Comparison of ENCODE assay signal across 23 mouse cellular contexts in genomic region chr2:134544321-134545065, GRCm38 (mm10). TPM values are rescaled to one million over a fixed set of nuclear protein-coding genes. Genes with fewer than 3 reads are reported as not detected.
DNase-seq lines count a peak whose midpoint lies in the region; ATAC-seq and TF ChIP-seq lines count a peak whose summit lies in the region.
"Had no signal": no experiment of that assay in that cellular context is flagged by ENCODE, and none has a peak within 500 bp of the region (broad histone marks: within the 10 kb centered on the region; RNA-seq: fewer than 3 reads in every experiment).

No protein-coding gene starts in this region.

- H3K27me3 ChIP-seq in forebrain, embryonic 14.5 days (replicated peaks; ENCODE audit: control insufficient read depth, insufficient read depth, low read length): no peaks in the 10 kb centered on the region
- no peaks in the 10 kb centered on the region for H3K27me3 ChIP-seq in forebrain, embryonic 12.5 days
- H3K27me3 ChIP-seq in myocyte (ENCODE audit: control insufficient read depth, insufficient read depth, insufficient read length): no peaks in the 10 kb centered on the region
- H3K27me3 ChIP-seq in limb, embryonic 10.5 days (ENCODE audit: low read depth, poor library complexity, severe bottlenecking): no peaks in the 10 kb centered on the region
- H3K27me3 ChIP-seq in kidney, embryonic 16.5 days (ENCODE audit: insufficient read depth, low read length): no peaks in the 10 kb centered on the region
- H3K27me3 ChIP-seq: CH12.LX; embryonic facial prominence, embryonic 13.5 days; hindbrain, embryonic 13.5 days had no signal

- H3K9ac ChIP-seq in forebrain, embryonic 14.5 days (ENCODE audit: low read length): no peak overlapping the region
- H3K9ac ChIP-seq in forebrain, embryonic 12.5 days: no peak overlapping the region
- H3K9ac ChIP-seq in kidney, embryonic 16.5 days (replicated peaks; ENCODE audit: low read length): no peak overlapping the region
- H3K9ac ChIP-seq: embryonic facial prominence, embryonic 13.5 days; hindbrain, embryonic 13.5 days had no signal

- H3K4me1 ChIP-seq in forebrain, embryonic 14.5 days (ENCODE audit: control insufficient read depth, insufficient read depth, low read length): no peaks in the 10 kb centered on the region
- no peaks in the 10 kb centered on the region for H3K4me1 ChIP-seq in forebrain, embryonic 12.5 days
- H3K4me1 ChIP-seq in limb, embryonic 10.5 days: no peaks in the 10 kb centered on the region; the same call in 1 of the 2 replicates
- H3K4me1 ChIP-seq in kidney, embryonic 16.5 days (ENCODE audit: insufficient read depth, low read length): no peaks in the 10 kb centered on the region
- H3K4me1 ChIP-seq: embryonic facial prominence, embryonic 13.5 days; hindbrain, embryonic 13.5 days had no signal

- no peaks in the 10 kb centered on the region for H3K9me3 ChIP-seq in forebrain, embryonic 14.5 days (replicated peaks; ENCODE audit: control insufficient read depth, low read length)
- no peaks in the 10 kb centered on the region for H3K9me3 ChIP-seq in forebrain, embryonic 12.5 days
- no peaks in the 10 kb centered on the region for H3K9me3 ChIP-seq in limb, embryonic 10.5 days (replicated peaks)
- no peaks in the 10 kb centered on the region for H3K9me3 ChIP-seq in kidney, embryonic 16.5 days (ENCODE audit: low read length)
- H3K9me3 ChIP-seq: embryonic facial prominence, embryonic 13.5 days; hindbrain, embryonic 13.5 days had no signal

- H3K36me3 ChIP-seq in forebrain, embryonic 14.5 days (ENCODE audit: control insufficient read depth, insufficient read depth, low read length): no peaks in the 10 kb centered on the region
- H3K36me3 ChIP-seq in forebrain, embryonic 12.5 days (replicated peaks): no peaks in the 10 kb centered on the region
- no peaks in the 10 kb centered on the region for H3K36me3 ChIP-seq in myocyte (ENCODE audit: control insufficient read depth, insufficient read depth)
- no peaks in the 10 kb centered on the region for H3K36me3 ChIP-seq in limb, embryonic 10.5 days
- H3K36me3 ChIP-seq in kidney, embryonic 16.5 days (ENCODE audit: insufficient read depth, low read length): no peaks in the 10 kb centered on the region
- H3K36me3 ChIP-seq: embryonic facial prominence, embryonic 13.5 days; hindbrain, embryonic 13.5 days had no signal

- TF ChIP-seq CTCF in brain, embryonic 14.5 days (IDR thresholded peaks at IDR 0.05; ENCODE audit: borderline replicate concordance, extremely low read depth, insufficient read depth, insufficient read length): no peak

- no peak overlapping the region for H3K27ac ChIP-seq in forebrain, embryonic 14.5 days (ENCODE audit: low read depth, low read length)
- no peak overlapping the region for H3K27ac ChIP-seq in forebrain, embryonic 12.5 days
- H3K27ac ChIP-seq in limb, embryonic 10.5 days: no peak overlapping the region
- no peak overlapping the region for H3K27ac ChIP-seq in kidney, embryonic 16.5 days (ENCODE audit: low read length)
- H3K27ac ChIP-seq: embryonic facial prominence, embryonic 13.5 days; gastrocnemius, adult 2 months; hindbrain, embryonic 13.5 days; hindbrain, postnatal 0 days had no signal

- no peaks in the 10 kb centered on the region for H3K79me2 ChIP-seq in myocyte (ENCODE audit: control insufficient read depth, insufficient read depth)

- TF ChIP-seq POLR2A in brain, embryonic 14.5 days (IDR thresholded peaks at IDR 0.05; ENCODE audit: borderline replicate concordance, extremely low read depth, insufficient read depth, insufficient read length, poor library complexity, severe bottlenecking): no peak
- no peak for TF ChIP-seq POLR2A in myocyte (IDR thresholded peaks at IDR 0.05; ENCODE audit: insufficient read length, low read depth)

- peak; percentile 20; the same call in 1 of the 2 replicates for ATAC-seq in forebrain, embryonic 14.5 days
- ATAC-seq in forebrain, embryonic 12.5 days (ENCODE audit: low FRiP score): no peak
- peak; percentile 56 to 62 for ATAC-seq in hematopoietic stem cell, adult 5-6 weeks (replicated peaks in 1 of 2; ENCODE audit: insufficient read depth in 1 of 2, low FRiP score in 2 of 2, low TSS enrichment in 1 of 2, low read depth in 1 of 2, poor library complexity in 2 of 2, severe bottlenecking in 2 of 2)
- ATAC-seq in kidney, embryonic 16.5 days (ENCODE audit: low FRiP score, low TSS enrichment): no peak
- ATAC-seq: hindbrain, postnatal 0 days had no signal

- DNase-seq in forebrain, embryonic 14.5 days (ENCODE audit: low spot score): peak; percentile 7
- DNase-seq in brain, embryonic 14.5 days (ENCODE audit: low read depth): peak; percentile 27
- DNase-seq in layer of hippocampus, adult 9-11 months: no peak
- no peak for DNase-seq in limb, embryonic 10.5 days (ENCODE audit: low spot score)
- DNase-seq: cerebellum, adult 11 months; cerebellum, adult 8-10 months; cerebellum, postnatal 14 days; gastrocnemius, adult 2 months; gastrocnemius, postnatal 25 days; heart, adult 11 months; heart, postnatal 10 days; heart, postnatal 4 days had no signal

- no peak overlapping the region for H3ac ChIP-seq in myocyte (ENCODE audit: control insufficient read depth, insufficient read length)

- no peak overlapping the region for H3K4me2 ChIP-seq in forebrain, embryonic 14.5 days (ENCODE audit: low read length)
- H3K4me2 ChIP-seq in forebrain, embryonic 12.5 days: no peak overlapping the region
- peak overlapping the region; percentile 70 for H3K4me2 ChIP-seq in myocyte (ENCODE audit: low read depth)
- no peak overlapping the region for H3K4me2 ChIP-seq in kidney, embryonic 16.5 days (replicated peaks; ENCODE audit: low read depth, low read length)
- H3K4me2 ChIP-seq: embryonic facial prominence, embryonic 13.5 days; hindbrain, embryonic 13.5 days had no signal

- H3K4me3 ChIP-seq in forebrain, embryonic 14.5 days (ENCODE audit: low read depth, low read length): no peak overlapping the region
- no peak overlapping the region for H3K4me3 ChIP-seq in forebrain, embryonic 12.5 days (replicated peaks)
- no peak overlapping the region for H3K4me3 ChIP-seq in myocyte
- H3K4me3 ChIP-seq in limb, embryonic 10.5 days: no peak overlapping the region
- no peak overlapping the region for H3K4me3 ChIP-seq in kidney, embryonic 16.5 days (ENCODE audit: low read length)
- H3K4me3 ChIP-seq: embryonic facial prominence, embryonic 13.5 days; gastrocnemius, adult 2 months; hindbrain, embryonic 13.5 days had no signal

- WGBS in forebrain, embryonic 14.5 days: 47% methylated on average over 8 of the region's 8 CpGs
- 65% methylated on average over 8 of the region's 8 CpGs for WGBS in forebrain, embryonic 12.5 days
- 88% methylated on average over 8 of the region's 8 CpGs for WGBS in limb, embryonic 10.5 days
- WGBS in kidney, embryonic 16.5 days: 82% methylated on average over 8 of the region's 8 CpGs

TF ChIP-seq in myocyte, 11 proteins besides CTCF, POLR2A, EP300 and RAD21:
- TF ChIP-seq TCF12 (IDR thresholded peaks at IDR 0.05; ENCODE audit: insufficient read depth, poor library complexity, severe bottlenecking) (no peak), MYOD1 (IDR thresholded peaks at IDR 0.05; ENCODE audit: control insufficient read depth in 1 of 3, insufficient read length in 2 of 3, low read depth in 2 of 3) (no peak), TCF3 (IDR thresholded peaks at IDR 0.05; ENCODE audit: insufficient read length, low read depth) (no peak), MAX (IDR thresholded peaks at IDR 0.05; ENCODE audit: low read depth) (no peak), REST (IDR thresholded peaks at IDR 0.05; ENCODE audit: insufficient read depth, insufficient read length) (no peak), MYOG (IDR thresholded peaks at IDR 0.05; ENCODE audit: control insufficient read depth in 1 of 3, insufficient read depth in 1 of 3, insufficient read length in 2 of 3, low read depth in 2 of 3) (no peak), E2F4 (IDR thresholded peaks at IDR 0.05; ENCODE audit: insufficient read depth) (no peak), CEBPB (IDR thresholded peaks at IDR 0.05; ENCODE audit: insufficient read depth, poor library complexity, severe bottlenecking) (no peak), POLR2AphosphoS2 (IDR thresholded peaks at IDR 0.05; ENCODE audit: insufficient read length, low read depth) (no peak), USF1 (IDR thresholded peaks at IDR 0.05; ENCODE audit: low read depth) (no peak)

RNA-seq across cellular contexts. Expression of gene Hao1, which starts 9.7 kb away (rescaled TPM):
- not detected in 2 replicates for polyA plus RNA-seq in forebrain, embryonic 14.5 days (2014; fragmentation: Nextera tagmentation; extraction: Ambion mirVana)
- polyA plus RNA-seq in forebrain, embryonic 12.5 days (2016; fragmentation: Nextera tagmentation; extraction: Ambion mirVana): not detected in 2 replicates
- polyA plus RNA-seq in brain, embryonic 14.5 days (2012; rRNA removed): 0.04 TPM in 1 of 2 replicates, not detected in the other
- not detected in 2 replicates for total RNA-seq in hematopoietic stem cell, adult 5-6 weeks (2017)
- 0.13 TPM for polyA plus RNA-seq in myocyte (2012; fragmentation: generic; extraction: Trizol)
- not detected in 2 replicates for polyA plus RNA-seq in limb, embryonic 10.5 days (2016; fragmentation: Nextera tagmentation; extraction: Ambion mirVana)
- 0.07 TPM in 1 of 2 replicates, not detected in the other for polyA plus RNA-seq in kidney, embryonic 16.5 days (2015; fragmentation: Nextera tagmentation; extraction: Ambion mirVana)
- total RNA-seq: gastrocnemius, adult 2 months; gastrocnemius, postnatal 25 days; heart, postnatal 10 days; heart, postnatal 4 days; hindbrain, postnatal 0 days had no signal
- polyA plus RNA-seq: forebrain, embryonic 11.5 days; heart, embryonic 14.5 days; intestine, embryonic 14.5 days had no signal

Comparison
In these comparisons a context has a peak if more than half of its experiments do, and no peak if none do; other contexts are left out.
1. ATAC-seq: peak in forebrain, embryonic 14.5 days (single experiment) and hematopoietic stem cell, adult 5-6 weeks (2 of 2); none in forebrain, embryonic 12.5 days (single experiment) and kidney, embryonic 16.5 days (single experiment).
2. DNase-seq: peak in forebrain, embryonic 14.5 days (single experiment) and brain, embryonic 14.5 days (single experiment); none in layer of hippocampus, adult 9-11 months (single experiment) and limb, embryonic 10.5 days (single experiment).